Mouse (Mus musculus) CD4-positive, CD25-positive, alpha-beta regulatory T cell, adult 9 weeks (primary cell): Measurements from ENCODE around the gene Gm6356. TPM values are rescaled to one million over a fixed set of nuclear protein-coding genes. Genes with fewer than 3 reads are reported as not detected.

Experiments
- polyA plus RNA-seq: library from polyadenylated mRNA; unstranded; fragments of 100-300 nt; shearing (Covaris generic); gene quantifications from one replicate; pipeline ENCODE4 v1.2.1, GENCODE M21; 2017

Gene Gm6356
- polyA plus RNA-seq, result not detected

GRCm38 (mm10) chr14:6973718-6974117, at the start of gene Gm6356:
TSS of gene Gm6356 (minus strand) at chr14:6973818.

Other genes with a start within 250 kb of the Gm6356 start
- 10.5 TPM for gene Gm3636, start 231.5 kb downstream of the Gm6356 start, polyA plus RNA-seq
- gene Gm8362, start 199.4 kb downstream of the Gm6356 start, polyA plus RNA-seq, result not detected
- gene Gm3642, start 133.5 kb downstream of the Gm6356 start, polyA plus RNA-seq, result not detected
- 7.3 TPM for gene Gm3667, start 83.9 kb downstream of the Gm6356 start, polyA plus RNA-seq
- gene Gm10406, start 53.6 kb upstream of the Gm6356 start, polyA plus RNA-seq, result 1.1 TPM
- gene Gm3685, start 71.2 kb upstream of the Gm6356 start, polyA plus RNA-seq, result not detected
- gene Gm3696, start 126.8 kb upstream of the Gm6356 start, polyA plus RNA-seq, result 3.3 TPM
- not detected for gene Gm6676, start 151.6 kb upstream of the Gm6356 start, polyA plus RNA-seq
- gene Gm3512, start 200.7 kb upstream of the Gm6356 start, polyA plus RNA-seq, result 8.2 TPM
- not detected for gene Gm16434, start 220.7 kb upstream of the Gm6356 start, polyA plus RNA-seq